ENCODE assay signal across 9 mouse cellular contexts in the genomic region with DNA sequence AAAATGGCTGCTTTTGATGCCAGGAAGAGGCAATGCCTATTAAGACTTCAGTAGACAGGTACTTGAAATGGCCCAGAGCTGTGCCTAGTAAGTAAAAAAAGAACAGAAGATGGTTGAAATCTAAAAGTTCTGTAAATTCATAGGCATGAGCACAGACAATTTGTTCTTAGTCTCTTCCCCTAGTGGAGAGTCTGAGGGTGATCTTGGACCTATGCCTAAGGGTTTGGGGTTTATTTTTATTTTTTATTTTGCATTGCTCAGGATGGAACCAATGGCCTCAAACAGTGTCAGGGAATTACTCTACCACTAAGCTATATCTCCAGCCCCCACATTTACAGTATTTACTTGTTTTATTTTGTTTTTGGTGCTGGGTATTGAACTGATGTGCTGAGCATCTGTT. TPM values are rescaled to one million over a fixed set of nuclear protein-coding genes. Genes with fewer than 3 reads are reported as not detected.
DNase-seq lines count a peak whose midpoint lies in the region; ATAC-seq and TF ChIP-seq lines count a peak whose summit lies in the region.
"Had no signal": no experiment of that assay in that cellular context is flagged by ENCODE, and none has a peak within 500 bp of the region (broad histone marks: within the 10 kb centered on the region; RNA-seq: fewer than 3 reads in every experiment).

No protein-coding gene starts in this region.

- peaks cover 13% of the 10 kb centered on the region for H3K4me1 ChIP-seq in kidney, embryonic 16.5 days (ENCODE audit: insufficient read depth, low read length)
- H3K4me1 ChIP-seq in kidney, adult 2 months (ENCODE audit: control insufficient read depth, insufficient read depth, low read length), result peaks cover 4% of the 10 kb centered on the region; the same call in 1 of the 2 replicates
- H3K4me1 ChIP-seq in cortical plate, adult 2 months (ENCODE audit: control insufficient read depth, insufficient read depth, low read length), result no peaks in the 10 kb centered on the region; the same call in 1 of the 2 replicates
- no peaks in the 10 kb centered on the region; the same call in 1 of the 2 replicates for H3K4me1 ChIP-seq in intestine, postnatal 0 days (replicated peaks; ENCODE audit: control insufficient read depth, insufficient read depth, low read length)
- H3K4me1 ChIP-seq in neural tube, embryonic 12.5 days, result peaks cover 9% of the 10 kb centered on the region

- H3K4me3 ChIP-seq in kidney, embryonic 16.5 days (ENCODE audit: low read length), result peak overlapping the region; percentile 83
- H3K4me3 ChIP-seq in kidney, adult 2 months (ENCODE audit: insufficient read depth, low read depth, low read length), result no peak overlapping the region
- peak overlapping the region; percentile 63; the same call in 1 of the 2 replicates for H3K4me3 ChIP-seq in cortical plate, adult 2 months (ENCODE audit: insufficient read depth, low read length)
- peak overlapping the region; percentile 62 for H3K4me3 ChIP-seq in intestine, postnatal 0 days (ENCODE audit: low read depth, low read length)
- peak overlapping the region; percentile 82 for H3K4me3 ChIP-seq in neural tube, embryonic 12.5 days

- no peak for TF ChIP-seq CTCF in kidney, adult 2 months (conservative IDR thresholded peaks at IDR 0.05; ENCODE audit: insufficient read depth, insufficient read length, low read depth, low read length)
- no peak for TF ChIP-seq CTCF in cortical plate, adult 2 months (IDR thresholded peaks at IDR 0.05; ENCODE audit: extremely low read depth, insufficient read depth, low read length)
- peak; percentile 16; the same call in 1 of the 2 replicates for TF ChIP-seq CTCF in intestine, postnatal 0 days (IDR thresholded peaks at IDR 0.05; ENCODE audit: low read depth)

- ATAC-seq in kidney, embryonic 16.5 days (ENCODE audit: low FRiP score, low TSS enrichment), result no peak
- no peak for ATAC-seq in intestine, postnatal 0 days
- no peak for ATAC-seq in neural tube, embryonic 12.5 days (ENCODE audit: low FRiP score, low read depth)

- H3K9me3 ChIP-seq in kidney, embryonic 16.5 days (ENCODE audit: low read length), result no peaks in the 10 kb centered on the region
- H3K9me3 ChIP-seq in intestine, postnatal 0 days (ENCODE audit: control insufficient read depth), result no peaks in the 10 kb centered on the region
- H3K9me3 ChIP-seq in neural tube, embryonic 12.5 days, result no peaks in the 10 kb centered on the region

- no peaks in the 10 kb centered on the region for H3K27me3 ChIP-seq in kidney, embryonic 16.5 days (ENCODE audit: insufficient read depth, low read length)
- H3K27me3 ChIP-seq in kidney, adult 2 months (replicated peaks; ENCODE audit: control insufficient read depth, insufficient read depth, low read length), result no peaks in the 10 kb centered on the region
- no peaks in the 10 kb centered on the region for H3K27me3 ChIP-seq in intestine, postnatal 0 days (replicated peaks; ENCODE audit: control insufficient read depth, insufficient read depth, low read length)
- H3K27me3 ChIP-seq in neural tube, embryonic 12.5 days (replicated peaks), result no peaks in the 10 kb centered on the region

- no peak for TF ChIP-seq POLR2A in kidney, adult 2 months (IDR thresholded peaks at IDR 0.05; ENCODE audit: low read depth, low read length)
- no peak for TF ChIP-seq POLR2A in cortical plate, adult 2 months (IDR thresholded peaks at IDR 0.05; ENCODE audit: extremely low read depth, insufficient read depth, low read length)

- peak overlapping the region; percentile 88 for H3K9ac ChIP-seq in kidney, embryonic 16.5 days (replicated peaks; ENCODE audit: low read length)
- H3K9ac ChIP-seq in intestine, postnatal 0 days (ENCODE audit: low read depth, low read length), result no peak overlapping the region
- no peak overlapping the region for H3K9ac ChIP-seq in neural tube, embryonic 12.5 days

- intact Hi-C loops in left cerebral cortex, postnatal 10 days (cut with DNase I), result loop anchor here (5.0 kb wide), 1 partner anchor 105 kb away; the partner anchor contains the start of gene Tmem158

- DNase-seq in kidney, adult 2 months, result no peak
- no peak for DNase-seq in ovary, postnatal 10 days (ENCODE audit: low spot score)
- DNase-seq in testis, postnatal 10 days (ENCODE audit: low spot score), result no peak
- DNase-seq in left cerebral cortex, postnatal 10 days (ENCODE audit: extremely low spot score in 1 of 2, low spot score in 2 of 2), result no peak
- DNase-seq: thymus, adult 18-20 months had no signal

- no peak overlapping the region for H3K27ac ChIP-seq in kidney, embryonic 16.5 days (ENCODE audit: low read length)
- no peak overlapping the region for H3K27ac ChIP-seq in kidney, adult 2 months (ENCODE audit: insufficient read depth, low read depth, low read length)
- H3K27ac ChIP-seq in cortical plate, adult 2 months (ENCODE audit: insufficient read depth, low read length), result no peak overlapping the region
- H3K27ac ChIP-seq in intestine, postnatal 0 days (ENCODE audit: low read depth, low read length), result no peak overlapping the region
- H3K27ac ChIP-seq in neural tube, embryonic 12.5 days, result no peak overlapping the region

- peaks cover 5% of the 10 kb centered on the region; the same call in 1 of the 2 replicates for H3K36me3 ChIP-seq in kidney, embryonic 16.5 days (ENCODE audit: insufficient read depth, low read length)
- H3K36me3 ChIP-seq in kidney, adult 2 months (ENCODE audit: control insufficient read depth, insufficient read depth, low read length), result no peaks in the 10 kb centered on the region
- H3K36me3 ChIP-seq in intestine, postnatal 0 days (ENCODE audit: control insufficient read depth, insufficient read depth), result peaks cover 8% of the 10 kb centered on the region
- H3K36me3 ChIP-seq in neural tube, embryonic 12.5 days, result peaks cover 8% of the 10 kb centered on the region; the same call in 1 of the 2 replicates

- H3K4me2 ChIP-seq in kidney, embryonic 16.5 days (replicated peaks; ENCODE audit: low read depth, low read length), result peak overlapping the region; percentile 77
- H3K4me2 ChIP-seq in intestine, postnatal 0 days (replicated peaks; ENCODE audit: low read depth), result peak overlapping the region; percentile 90
- peak overlapping the region; percentile 82 for H3K4me2 ChIP-seq in neural tube, embryonic 12.5 days (replicated peaks)

RNA-seq across cellular contexts. Expression of gene Lars2, which starts 0.9 kb away (rescaled TPM):
- polyA plus RNA-seq in kidney, embryonic 16.5 days (2015; fragmentation: Nextera tagmentation; extraction: Ambion mirVana), result 702 and 799 TPM in 2 replicates
- 432 and 1,036 TPM in 2 replicates for polyA plus RNA-seq in kidney, adult 2 months (2012; rRNA removed)
- 1,836 and 4,688 TPM in 2 replicates for polyA plus RNA-seq in cortical plate, adult 2 months (2012; rRNA removed)
- 1,655 and 2,242 TPM in 2 replicates for polyA plus RNA-seq in intestine, postnatal 0 days (2015; fragmentation: Nextera tagmentation; extraction: Ambion mirVana)
- polyA plus RNA-seq in neural tube, embryonic 12.5 days (2016; fragmentation: Nextera tagmentation; extraction: Ambion mirVana), result 972 and 1,065 TPM in 2 replicates
- total RNA-seq in left cerebral cortex, postnatal 10 days (2021), result 10 to 100 TPM; 28.5 to 37.5 TPM
